Mouse (Mus musculus) kidney, embryonic 16.5 days (tissue): ENCODE measurements at regions not wholly inside any gene's neighbourhood (a gene's known extent, or its start where the extent isn't known, plus 50 kb on each side); places are given as distances from the start of the nearest gene placed in this dataset.

ENCODE experiments used
- ATAC-seq: fragments of 200-750 bp; cut with Nextera tagmentation; 2 replicates; pipeline ENCODE4 v1.8.0; 2017; ENCODE audit warnings: moderate TSS enrichment; ENCODE audit not compliant: low FRiP score, low TSS enrichment
- H3K27ac ChIP-seq: fragments of 300-500 bp; sonication (generic); 2 replicates; pipeline ENCODE4 v1.5.1; 2014; ENCODE audit warnings: low read length
- H3K27me3 ChIP-seq: fragments of 300-500 bp; sonication (generic); 2 replicates; pipeline ENCODE4 v1.6.1; 2014; ENCODE audit warnings: low read length, control low read depth, mixed read lengths; ENCODE audit not compliant: insufficient read depth
- H3K36me3 ChIP-seq: fragments of 300-500 bp; sonication (generic); 2 replicates; pipeline ENCODE4 v1.6.1; 2014; ENCODE audit warnings: low read length, control low read depth, mixed read lengths; ENCODE audit not compliant: insufficient read depth
- H3K4me1 ChIP-seq: fragments of 300-500 bp; sonication (generic); 2 replicates; pipeline ENCODE4 v1.6.1; 2014; ENCODE audit warnings: low read length, control low read depth, mixed read lengths; ENCODE audit not compliant: insufficient read depth
- H3K4me2 ChIP-seq: fragments of 300-500 bp; sonication (generic); replicated peaks from 2 replicates; pipeline ENCODE4 v1.6.1; 2014; ENCODE audit warnings: low read depth, low read length
- H3K4me3 ChIP-seq: fragments of 300-500 bp; sonication (generic); 2 replicates; pipeline ENCODE4 v1.5.1; 2014; ENCODE audit warnings: mild to moderate bottlenecking, low read length
- H3K9ac ChIP-seq: fragments of 300-500 bp; sonication (generic); replicated peaks from 2 replicates; pipeline ENCODE4 v1.6.1; 2014; ENCODE audit warnings: low read length
- H3K9me3 ChIP-seq: fragments of 300-500 bp; sonication (generic); 2 replicates; pipeline ENCODE4 v1.6.1; 2016; ENCODE audit warnings: low read length, control low read depth
- WGBS: fragments of 180-500 bp; shearing (Covaris S2); extraction: QIAGEN DNeasy Blood & Tissue Kit; methylation state at CpG from one replicate; pipeline ENCODE4 v1.1.7; 2014; 5-methylcytosine and 5-hydroxymethylcytosine counted together

- no peak overlapping the region for H3K4me2 ChIP-seq
- H3K27ac ChIP-seq: no peak overlapping the region
- no peaks in the 10 kb centered on the region for H3K36me3 ChIP-seq
- H3K4me1 ChIP-seq: no peaks in the 10 kb centered on the region
- no peak for ATAC-seq
- H3K27me3 ChIP-seq: no peaks in the 10 kb centered on the region
- no peak overlapping the region for H3K4me3 ChIP-seq
- WGBS: 87% methylated on average over 6 of the region's 6 CpGs
- H3K9ac ChIP-seq: no peak overlapping the region
- H3K9me3 ChIP-seq: no peaks in the 10 kb centered on the region
Measured at GRCm38 (mm10) chr13:106454366-106454927, 482.3 kb downstream of the Ipo11 start.

- H3K27me3 ChIP-seq: no peaks in the 10 kb centered on the region
- 54% methylated on average over 3 of the region's 3 CpGs for WGBS
- ATAC-seq: no peak
- H3K4me3 ChIP-seq: no peak overlapping the region
- no peak overlapping the region for H3K4me2 ChIP-seq
- no peaks in the 10 kb centered on the region for H3K36me3 ChIP-seq
- no peaks in the 10 kb centered on the region for H3K9me3 ChIP-seq
- no peak overlapping the region for H3K9ac ChIP-seq
- no peaks in the 10 kb centered on the region for H3K4me1 ChIP-seq
- H3K27ac ChIP-seq: no peak overlapping the region
Measured at GRCm38 (mm10) chr13:106432165-106432564, 504.6 kb downstream of the Ipo11 start.

GRCm38 (mm10) chr13:106406608-106407038, 530.1 kb downstream of the Ipo11 start:
- Histone ChIP-seq H3K27ac (no peak overlapping the region), H3K9me3 (no peaks in the 10 kb centered on the region), H3K4me3 (no peak overlapping the region), H3K4me2 (no peak overlapping the region), H3K4me1 (no peaks in the 10 kb centered on the region), H3K36me3 (no peaks in the 10 kb centered on the region), H3K9ac (no peak overlapping the region), H3K27me3 (no peaks in the 10 kb centered on the region)
- no peak for ATAC-seq
- 47% methylated on average over 1 of the region's 1 CpGs for WGBS

GRCm38 (mm10) chr13:106392642-106393041, 544.1 kb downstream of the Ipo11 start:
- Histone ChIP-seq H3K36me3 (no peaks in the 10 kb centered on the region), H3K27me3 (no peaks in the 10 kb centered on the region), H3K9ac (no peak overlapping the region), H3K4me3 (no peak overlapping the region), H3K9me3 (no peaks in the 10 kb centered on the region), H3K4me1 (no peaks in the 10 kb centered on the region), H3K27ac (no peak overlapping the region), H3K4me2 (no peak overlapping the region)
- no peak for ATAC-seq
- 79% methylated on average over 8 of the region's 8 CpGs for WGBS

GRCm38 (mm10) chr13:106388634-106389033, 548.1 kb downstream of the Ipo11 start:
- no peak for ATAC-seq
- Histone ChIP-seq H3K4me2 (no peak overlapping the region), H3K27ac (no peak overlapping the region), H3K4me1 (no peaks in the 10 kb centered on the region), H3K4me3 (no peak overlapping the region), H3K9me3 (no peaks in the 10 kb centered on the region), H3K27me3 (no peaks in the 10 kb centered on the region), H3K9ac (no peak overlapping the region), H3K36me3 (no peaks in the 10 kb centered on the region)
- WGBS: 71% methylated on average over 4 of the region's 4 CpGs

- no peak overlapping the region for H3K4me2 ChIP-seq
- H3K27me3 ChIP-seq: no peaks in the 10 kb centered on the region
- H3K4me3 ChIP-seq: no peak overlapping the region
- H3K36me3 ChIP-seq: no peaks in the 10 kb centered on the region
- no peak for ATAC-seq
- no peaks in the 10 kb centered on the region for H3K9me3 ChIP-seq
- no peak overlapping the region for H3K27ac ChIP-seq
- WGBS: 90% methylated on average over 7 of the region's 7 CpGs
- H3K4me1 ChIP-seq: no peaks in the 10 kb centered on the region
- H3K9ac ChIP-seq: no peak overlapping the region
Measured at GRCm38 (mm10) chr13:106367589-106367988, 569.2 kb downstream of the Ipo11 start.

DNA sequence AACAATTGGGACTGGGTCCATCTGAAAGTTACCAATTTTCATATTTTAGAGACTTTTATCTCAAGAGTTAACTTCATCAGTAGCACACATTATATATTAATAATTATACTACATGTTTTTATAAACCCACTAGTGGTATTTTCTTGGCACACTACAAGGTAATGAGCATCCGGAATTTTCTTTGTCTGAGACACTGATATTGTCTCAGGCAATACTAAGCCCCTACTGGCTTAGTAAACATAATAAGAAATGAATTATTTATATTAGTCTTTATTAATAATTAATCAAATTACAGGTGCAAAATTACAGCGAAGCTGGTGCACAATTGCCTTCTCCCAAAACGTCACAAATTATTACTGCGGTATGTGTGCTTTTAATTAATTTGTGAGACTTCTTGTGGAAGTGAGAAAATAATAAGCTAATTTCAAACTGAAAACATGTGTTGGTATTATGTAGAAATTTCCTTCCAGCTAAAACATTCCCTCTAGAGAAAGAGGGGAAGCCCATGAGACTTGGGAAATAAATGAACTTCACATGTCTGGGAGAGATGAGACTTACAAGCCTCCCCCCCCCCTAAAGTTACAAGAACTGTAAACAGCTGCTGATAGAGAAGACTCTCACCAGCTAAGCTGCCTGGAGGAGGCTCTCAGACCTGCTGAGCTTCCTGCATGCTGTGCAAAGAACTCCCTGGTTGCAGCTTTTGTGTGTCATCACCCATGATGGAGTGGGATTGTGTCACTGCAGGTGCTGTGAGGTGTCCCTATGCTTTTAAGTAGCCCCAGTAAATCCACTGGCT, 583.9 kb downstream of the Ipo11 start:
- no peaks in the 10 kb centered on the region for H3K27me3 ChIP-seq
- no peaks in the 10 kb centered on the region for H3K36me3 ChIP-seq
- H3K4me3 ChIP-seq: no peak overlapping the region
- H3K27ac ChIP-seq: no peak overlapping the region
- WGBS: 84% methylated on average over 4 of the region's 4 CpGs
- no peak overlapping the region for H3K9ac ChIP-seq
- no peaks in the 10 kb centered on the region for H3K9me3 ChIP-seq
- no peak for ATAC-seq
- H3K4me2 ChIP-seq: no peak overlapping the region
- H3K4me1 ChIP-seq: no peaks in the 10 kb centered on the region

DNA sequence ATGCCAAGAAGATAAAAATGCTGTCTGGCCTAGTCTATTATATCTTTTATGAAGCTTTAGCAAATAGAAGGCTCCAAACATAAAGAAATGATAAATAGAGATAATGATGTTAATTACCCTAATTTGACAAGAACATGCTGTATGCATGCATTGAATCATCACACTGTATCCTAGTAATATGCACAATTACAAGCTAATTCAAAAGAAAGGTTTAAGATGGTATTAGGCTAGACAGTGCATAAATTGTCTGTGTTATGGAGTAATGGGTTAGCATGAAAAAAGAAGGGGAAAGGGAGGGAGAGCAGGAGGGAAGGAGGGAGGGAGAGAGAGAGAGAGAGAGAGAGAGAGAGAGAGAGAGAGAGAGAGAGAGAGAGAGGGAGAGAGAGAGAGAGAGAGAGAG, 604.7 kb downstream of the Ipo11 start:
- no peak overlapping the region for H3K9ac ChIP-seq
- no peaks in the 10 kb centered on the region for H3K27me3 ChIP-seq
- no peak overlapping the region for H3K4me3 ChIP-seq
- no peaks in the 10 kb centered on the region for H3K9me3 ChIP-seq
- no peak overlapping the region for H3K27ac ChIP-seq
- H3K4me2 ChIP-seq: no peak overlapping the region
- no peak for ATAC-seq
- no peaks in the 10 kb centered on the region for H3K36me3 ChIP-seq
- no peaks in the 10 kb centered on the region for H3K4me1 ChIP-seq

DNA sequence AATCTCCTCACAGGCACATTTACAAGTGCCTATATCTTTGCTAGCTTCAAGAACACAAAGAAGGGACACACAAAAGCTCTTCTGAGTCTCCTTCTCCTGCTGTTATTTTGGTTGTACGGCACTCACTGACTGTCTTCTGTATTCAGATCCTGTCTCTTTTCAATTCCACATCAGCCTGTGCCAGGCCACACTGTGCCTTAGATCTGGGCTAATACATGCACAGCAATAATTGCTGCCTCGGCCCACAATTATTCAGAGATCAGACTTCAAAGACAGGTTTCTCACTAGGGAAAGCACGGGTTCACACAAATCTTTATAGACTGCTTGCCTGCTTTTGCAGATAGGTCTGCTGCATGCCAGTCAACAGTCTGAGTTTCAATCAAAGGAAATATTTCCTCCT, 617.8 kb downstream of the Ipo11 start:
- Histone ChIP-seq H3K9me3 (no peaks in the 10 kb centered on the region), H3K27me3 (no peaks in the 10 kb centered on the region), H3K9ac (no peak overlapping the region), H3K4me3 (no peak overlapping the region), H3K4me2 (no peak overlapping the region), H3K36me3 (no peaks in the 10 kb centered on the region), H3K27ac (no peak overlapping the region), H3K4me1 (no peaks in the 10 kb centered on the region)
- WGBS: 69% methylated on average over 3 of the region's 3 CpGs
- ATAC-seq: no peak

GRCm38 (mm10) chr13:106318476-106318875, 618.3 kb downstream of the Ipo11 start:
- Histone ChIP-seq H3K9ac (no peak overlapping the region), H3K4me1 (no peaks in the 10 kb centered on the region), H3K4me3 (no peak overlapping the region), H3K27ac (no peak overlapping the region), H3K27me3 (no peaks in the 10 kb centered on the region), H3K36me3 (no peaks in the 10 kb centered on the region), H3K9me3 (no peaks in the 10 kb centered on the region), H3K4me2 (no peak overlapping the region)
- no peak for ATAC-seq
- WGBS: 80% methylated on average over 6 of the region's 6 CpGs
